Mouse (Mus musculus) lung, adult 2 months (tissue): ENCODE results near the gene Adam25. TPM values are rescaled to one million over a fixed set of nuclear protein-coding genes. Genes with fewer than 3 reads are reported as not detected.
"Not testable (repeated sequence)": the region's sequence is repeated elsewhere in the genome, so short reads cannot be mapped to it uniquely, and the experiment has no call there.

Source experiments
- DNase-seq: peaks from one replicate; pipeline ENCODE4 v3.0.0; 2022
- H3K4me1 ChIP-seq: fragments of 200-500 bp; 2 replicates; pipeline ENCODE4 v1.6.1; 2011; ENCODE audit warnings: low read length; ENCODE audit not compliant: control insufficient read depth, insufficient read depth
- H3K4me3 ChIP-seq: fragments of 200-500 bp; replicated peaks from 2 replicates; pipeline ENCODE3; 2011; ENCODE audit warnings: low read depth, mild to moderate bottlenecking, control low read depth, low read length; ENCODE audit errors: extremely low read depth
- CTCF ChIP-seq: fragments of 200-500 bp; IDR thresholded peaks from 2 replicates; pipeline ENCODE4 v1.5.1; 2011; ENCODE audit warnings: mild to moderate bottlenecking, low read length, control low read depth; ENCODE audit not compliant: insufficient read depth
- POLR2A ChIP-seq: fragments of 200-500 bp; IDR thresholded peaks from 2 replicates; pipeline ENCODE4 v1.6.1; 2011; ENCODE audit warnings: low read depth, mild to moderate bottlenecking, control low read depth, low read length, borderline replicate concordance; ENCODE audit errors: extremely low read depth
- WGBS: fragments of 180-500 bp; shearing (Covaris S2); methylation state at CpG from one replicate; pipeline ENCODE4 v1.1.7; 2018; 5-methylcytosine and 5-hydroxymethylcytosine counted together
- polyA plus RNA-seq: library from polyadenylated mRNA; depleted of rRNA; stranded (reverse); fragments of >200 nt; gene quantifications from 2 replicates; pipeline ENCODE4 v1.2.3, GENCODE M21; 2012; rRNA removed

Gene Adam25
- not detected in 2 replicates for polyA plus RNA-seq

DNA sequence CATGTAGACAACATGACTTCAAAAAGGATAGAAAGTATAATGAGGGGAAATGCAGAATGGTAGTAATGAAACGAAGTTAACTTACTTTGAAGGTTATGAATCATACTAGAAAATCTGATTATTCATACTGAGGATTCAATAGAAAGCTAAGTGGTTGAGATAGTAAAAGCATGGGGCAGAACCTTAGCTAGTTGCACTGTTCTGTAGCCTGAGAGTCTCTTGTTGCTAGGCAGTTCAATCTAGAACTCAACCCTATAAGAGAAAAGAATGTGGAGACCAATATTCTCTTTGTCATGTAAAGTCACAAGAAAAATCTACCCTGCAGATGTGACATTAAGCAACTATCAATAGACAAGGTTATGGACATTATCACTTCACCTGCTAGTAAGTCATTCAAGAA, at the start of gene Adam25:
Gene Adam25 (plus strand): TSS at position 301 of the 400 bp plus-strand sequence.
- WGBS: 43% methylated on average over 1 of the region's 1 CpGs
- H3K4me1 ChIP-seq, DNase-seq, H3K4me3 ChIP-seq: not testable (repeated sequence)

DNA sequence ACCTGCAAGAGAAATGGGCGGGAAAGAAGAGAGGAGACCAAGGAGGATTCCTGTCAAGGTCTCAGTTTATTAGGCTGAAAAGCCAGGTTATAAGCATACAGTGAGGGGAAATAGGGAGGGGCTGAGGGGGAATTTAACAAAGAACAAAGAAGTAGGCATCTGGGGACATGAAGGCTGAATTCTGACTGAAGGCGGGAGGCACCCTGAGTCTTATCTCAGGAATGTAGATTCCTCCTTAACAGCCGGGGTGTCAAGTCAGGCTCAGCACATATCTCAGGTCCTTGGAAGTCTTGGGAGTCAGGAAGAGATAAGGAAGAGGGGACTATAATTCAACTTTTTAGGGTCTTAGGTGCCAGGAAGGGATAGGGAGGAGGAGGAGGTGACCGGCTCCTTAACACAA, 36.6 kb upstream of the Adam25 start:
- 84% methylated on average over 4 of the region's 4 CpGs for WGBS
- not testable (repeated sequence) for DNase-seq, H3K4me1 ChIP-seq, H3K4me3 ChIP-seq

- H3K4me1 ChIP-seq: no peaks in the 10 kb centered on the region
- TF ChIP-seq CTCF: no peak
- no peak for TF ChIP-seq POLR2A
- WGBS: 85% methylated on average over 7 of the region's 7 CpGs
- no peak overlapping the region for H3K4me3 ChIP-seq
- no peak for DNase-seq
Observed at GRCm38 (mm10) chr8:40715986-40716385, 36.0 kb upstream of the Adam25 start.

- no peak overlapping the region for H3K4me3 ChIP-seq
- TF ChIP-seq POLR2A: no peak
- TF ChIP-seq CTCF: no peak
- DNase-seq: no peak
- no peaks in the 10 kb centered on the region for H3K4me1 ChIP-seq
Observed at GRCm38 (mm10) chr8:40783320-40783719, 31.3 kb downstream of the Adam25 start.

DNA sequence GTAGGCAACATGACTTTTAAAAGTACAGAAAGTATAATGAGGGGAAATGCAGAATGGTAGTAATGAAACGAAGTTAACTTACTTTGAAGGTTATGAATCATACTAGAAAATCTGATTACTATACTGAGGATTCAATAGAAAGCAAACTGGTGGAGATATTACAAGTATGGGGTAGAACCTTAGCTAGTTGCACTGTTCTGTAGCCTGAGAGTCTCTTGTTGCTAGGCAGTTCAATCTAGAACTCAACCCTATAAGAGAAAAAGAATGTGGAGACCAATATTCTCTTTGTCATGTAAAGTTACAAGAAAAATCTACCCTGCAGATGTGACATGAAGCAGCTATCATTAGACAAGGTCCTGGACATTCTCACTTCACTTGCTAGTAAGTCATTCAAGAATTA, 41.0 kb downstream of the Adam25 start, which contains the start of gene Adam20:
Gene Adam20 (plus strand): TSS at position 301 of the 400 bp plus-strand sequence.
- not testable (repeated sequence) for H3K4me3 ChIP-seq, H3K4me1 ChIP-seq, DNase-seq
- WGBS: 65% methylated on average over 1 of the region's 1 CpGs

- no peak for TF ChIP-seq CTCF
- no peak for TF ChIP-seq POLR2A
- H3K4me3 ChIP-seq: no peak overlapping the region
- DNase-seq: no peak
- 76% methylated on average over 2 of the region's 2 CpGs for WGBS
- no peaks in the 10 kb centered on the region for H3K4me1 ChIP-seq
Observed at GRCm38 (mm10) chr8:40803379-40804079, 51.5 kb downstream of the Adam25 start.

Other genes starting within 250 kb of the Adam25 start
- gene Adam24, start 77.1 kb upstream of the Adam25 start, polyA plus RNA-seq: not detected in 2 replicates
- not detected in 2 replicates for gene Adam20, start 41.1 kb downstream of the Adam25 start, polyA plus RNA-seq
- gene Adam39, start 70.8 kb downstream of the Adam25 start, polyA plus RNA-seq: not detected in 2 replicates